Mouse (Mus musculus) erythroblast, embryonic 14.5 days (primary cell): ENCODE measurements around the gene Gm5741.

ENCODE experiments used
- GATA1 ChIP-seq: IDR thresholded peaks from 2 replicates; pipeline ENCODE4 v1.6.1; 2012; ENCODE audit warnings: low read length, inconsistent platforms, mixed read lengths
- TAL1 ChIP-seq: IDR thresholded peaks from 3 replicates; pipeline ENCODE4 v1.6.1; 2012; ENCODE audit warnings: low read length, inconsistent platforms, mixed read lengths

DNA sequence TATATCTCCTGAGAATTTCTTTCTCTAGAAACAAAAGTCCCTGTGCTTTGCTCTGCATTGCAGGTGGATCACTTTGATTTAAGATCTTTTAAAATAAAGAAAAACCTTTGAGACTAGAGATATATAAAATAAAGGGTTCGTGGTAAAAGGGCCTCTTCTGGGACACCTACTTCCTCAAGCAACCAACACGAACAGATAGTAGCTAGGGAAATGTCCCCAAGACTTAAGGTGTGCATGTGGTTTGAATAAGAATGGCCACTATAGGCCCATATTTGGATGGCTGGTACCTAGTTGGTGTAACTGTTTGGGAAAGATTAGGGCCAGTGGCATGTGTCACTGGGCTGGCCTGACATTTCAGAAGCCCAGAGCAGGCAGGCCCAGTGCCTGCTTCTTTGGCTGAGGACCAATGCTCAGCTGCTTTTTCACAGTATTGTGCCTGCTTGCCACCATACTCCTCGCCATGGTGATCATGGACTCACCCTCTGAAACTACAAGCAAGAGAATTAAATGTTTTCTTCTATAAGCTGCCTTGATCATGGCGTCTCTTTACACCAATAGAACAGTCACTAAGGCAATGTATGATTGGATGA lies 32.4 kb upstream of the Gm5741 start:
- TF ChIP-seq GATA1 (no peak), TAL1 (no peak)
